Mouse (Mus musculus) heart, adult 2 months (tissue): ENCODE measurements around the gene Slc46a3.
"Not testable (repeated sequence)": the region's sequence is repeated elsewhere in the genome, so short reads cannot be mapped to it uniquely, and the experiment has no call there.

Source experiments
- CTCF ChIP-seq: fragments of 200-600 bp; IDR thresholded peaks from 2 replicates; pipeline ENCODE4 v1.8.1; 2022; ENCODE audit warnings: antibody characterized with exemption, mild to moderate bottlenecking, moderate library complexity
- EP300 ChIP-seq: fragments of 200-500 bp; IDR thresholded peaks from 2 replicates; pipeline ENCODE4 v1.6.1; 2011; ENCODE audit warnings: low read depth, low read length, control low read depth; ENCODE audit not compliant: insufficient read depth

- not testable (repeated sequence) for TF ChIP-seq CTCF, EP300
Measured at GRCm38 (mm10) chr5:147896501-147896900, 1.9 kb upstream of the Slc46a3 start.
